Mouse (Mus musculus): Measurements from ENCODE around the gene M1ap. TPM values are rescaled to one million over a fixed set of nuclear protein-coding genes. Genes with fewer than 3 reads are reported as not detected.

The M1ap gene
- polyA plus RNA-seq, 1 experiment from 2014 or later, result 0.13 TPM

GRCm38 (mm10) chr6:83008659-83009058, 62.0 kb downstream of the M1ap start:
- H3K9me3 ChIP-seq (replicated peaks; ENCODE audit: control insufficient read depth, low read length), result no peaks in the 10 kb centered on the region
- 79% methylated on average over 3 of the region's 3 CpGs for WGBS
- no peak for ATAC-seq

GRCm38 (mm10) chr6:83010010-83010409, 63.3 kb downstream of the M1ap start:
- H3K4me1 ChIP-seq (ENCODE audit: control insufficient read depth, insufficient read depth, low read length), result no peaks in the 10 kb centered on the region
- no peak overlapping the region for H3K4me3 ChIP-seq (ENCODE audit: low read depth, low read length)
- no peak overlapping the region for H3K4me2 ChIP-seq (ENCODE audit: low read length)
- no peak overlapping the region for H3K27ac ChIP-seq (ENCODE audit: low read depth, low read length)
- no peaks in the 10 kb centered on the region for H3K9me3 ChIP-seq (replicated peaks; ENCODE audit: control insufficient read depth, low read length)
- no peaks in the 10 kb centered on the region for H3K36me3 ChIP-seq (ENCODE audit: control insufficient read depth, insufficient read depth, low read length)
- no peak overlapping the region for H3K9ac ChIP-seq (ENCODE audit: low read length)
- 75% methylated on average over 7 of the region's 7 CpGs for WGBS
- no peak for DNase-seq (ENCODE audit: low spot score)
- no peak for ATAC-seq
- H3K27me3 ChIP-seq (replicated peaks; ENCODE audit: control insufficient read depth, insufficient read depth, low read length), result no peaks in the 10 kb centered on the region

More at GRCm38 (mm10) chr6:83008659-83009058, 62.0 kb downstream of the M1ap start:
- no peaks in the 10 kb centered on the region for H3K4me1 ChIP-seq (ENCODE audit: control insufficient read depth, insufficient read depth, low read length)
- H3K9ac ChIP-seq (ENCODE audit: low read length), result no peak overlapping the region
- H3K27me3 ChIP-seq (replicated peaks; ENCODE audit: control insufficient read depth, insufficient read depth, low read length), result no peaks in the 10 kb centered on the region
- DNase-seq (ENCODE audit: low spot score), result no peak
- no peak overlapping the region for H3K27ac ChIP-seq (ENCODE audit: low read depth, low read length)
- no peak overlapping the region for H3K4me3 ChIP-seq (ENCODE audit: low read depth, low read length)
- H3K4me2 ChIP-seq (ENCODE audit: low read length), result no peak overlapping the region
- no peaks in the 10 kb centered on the region for H3K36me3 ChIP-seq (ENCODE audit: control insufficient read depth, insufficient read depth, low read length)

DNA sequence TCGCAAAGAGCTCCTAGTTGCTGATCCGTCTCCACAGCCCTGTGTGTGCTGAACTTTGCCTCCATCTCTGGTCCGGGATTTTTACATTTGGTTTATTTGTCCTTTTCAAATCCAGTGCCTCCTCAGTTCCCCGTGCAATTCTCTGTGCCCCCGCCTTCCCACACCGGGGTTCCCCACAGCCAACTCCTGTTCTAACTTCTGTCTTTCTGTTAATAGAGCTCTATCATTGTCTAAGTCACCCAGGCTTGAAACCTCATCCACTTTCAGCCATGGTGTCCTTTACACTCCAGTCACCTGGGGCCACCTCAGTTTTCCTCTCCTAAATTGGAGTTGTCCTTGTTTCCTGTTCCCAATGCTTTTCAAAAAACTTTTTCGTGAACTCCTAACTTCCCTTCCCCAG, 64.6 kb downstream of the M1ap start:
- Histone ChIP-seq H3K9me3 (replicated peaks; ENCODE audit: control insufficient read depth, low read length) (no peaks in the 10 kb centered on the region), H3K36me3 (ENCODE audit: control insufficient read depth, insufficient read depth, low read length) (no peaks in the 10 kb centered on the region), H3K27ac (ENCODE audit: low read depth, low read length) (no peak overlapping the region), H3K9ac (ENCODE audit: low read length) (no peak overlapping the region), H3K27me3 (replicated peaks; ENCODE audit: control insufficient read depth, insufficient read depth, low read length) (no peaks in the 10 kb centered on the region), H3K4me1 (ENCODE audit: control insufficient read depth, insufficient read depth, low read length) (no peaks in the 10 kb centered on the region), H3K4me2 (ENCODE audit: low read length) (no peak overlapping the region), H3K4me3 (ENCODE audit: low read depth, low read length) (no peak overlapping the region)
- no peak for ATAC-seq
- 89% methylated on average over 7 of the region's 7 CpGs for WGBS
- no peak for DNase-seq (ENCODE audit: low spot score)

DNA sequence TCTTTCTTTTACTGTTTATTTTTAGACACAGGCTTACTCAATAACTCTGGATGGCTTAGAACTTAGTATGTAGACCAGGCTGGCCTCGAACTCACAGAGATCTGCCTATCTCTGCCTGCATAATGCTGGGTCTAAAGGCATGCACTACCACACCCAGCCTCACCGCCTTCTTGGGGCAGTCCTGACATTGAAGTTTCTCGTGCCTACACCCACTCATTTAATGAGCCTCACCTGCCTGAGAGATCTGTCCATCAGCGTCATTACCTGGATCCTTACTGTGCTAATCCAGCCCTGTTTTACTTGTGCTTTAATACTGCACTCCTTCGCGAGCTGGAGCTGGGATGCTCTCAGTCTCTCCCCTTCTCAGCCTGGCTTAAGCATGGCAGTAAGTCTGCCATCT, 65.1 kb downstream of the M1ap start:
- 74% methylated on average over 6 of the region's 6 CpGs for WGBS
- ATAC-seq (no peak), DNase-seq (ENCODE audit: low spot score) (no peak)
- H3K4me2 ChIP-seq (ENCODE audit: low read length), result no peak overlapping the region
- no peak overlapping the region for H3K4me3 ChIP-seq (ENCODE audit: low read depth, low read length)
- no peaks in the 10 kb centered on the region for H3K27me3 ChIP-seq (replicated peaks; ENCODE audit: control insufficient read depth, insufficient read depth, low read length)
- H3K9me3 ChIP-seq (replicated peaks; ENCODE audit: control insufficient read depth, low read length), result no peaks in the 10 kb centered on the region
- no peak overlapping the region for H3K27ac ChIP-seq (ENCODE audit: low read depth, low read length)
- H3K36me3 ChIP-seq (ENCODE audit: control insufficient read depth, insufficient read depth, low read length), result no peaks in the 10 kb centered on the region
- no peaks in the 10 kb centered on the region for H3K4me1 ChIP-seq (ENCODE audit: control insufficient read depth, insufficient read depth, low read length)
- no peak overlapping the region for H3K9ac ChIP-seq (ENCODE audit: low read length)

- Histone ChIP-seq H3K27me3 (replicated peaks; ENCODE audit: control insufficient read depth, insufficient read depth, low read length) (no peaks in the 10 kb centered on the region), H3K4me3 (ENCODE audit: low read depth, low read length) (no peak overlapping the region), H3K9ac (ENCODE audit: low read length) (no peak overlapping the region), H3K4me2 (ENCODE audit: low read length) (no peak overlapping the region), H3K4me1 (ENCODE audit: control insufficient read depth, insufficient read depth, low read length) (no peaks in the 10 kb centered on the region), H3K9me3 (replicated peaks; ENCODE audit: control insufficient read depth, low read length) (no peaks in the 10 kb centered on the region), H3K27ac (ENCODE audit: low read depth, low read length) (no peak overlapping the region), H3K36me3 (ENCODE audit: control insufficient read depth, insufficient read depth, low read length) (no peaks in the 10 kb centered on the region)
- no peak for DNase-seq (ENCODE audit: low spot score)
- ATAC-seq, result no peak
- whole genome bisulfite sequencing, result 67% methylated on average over 5 of the region's 5 CpGs
These were observed 66.7 kb downstream of the M1ap start for GRCm38 (mm10) chr6:83013444-83013843.

DNA sequence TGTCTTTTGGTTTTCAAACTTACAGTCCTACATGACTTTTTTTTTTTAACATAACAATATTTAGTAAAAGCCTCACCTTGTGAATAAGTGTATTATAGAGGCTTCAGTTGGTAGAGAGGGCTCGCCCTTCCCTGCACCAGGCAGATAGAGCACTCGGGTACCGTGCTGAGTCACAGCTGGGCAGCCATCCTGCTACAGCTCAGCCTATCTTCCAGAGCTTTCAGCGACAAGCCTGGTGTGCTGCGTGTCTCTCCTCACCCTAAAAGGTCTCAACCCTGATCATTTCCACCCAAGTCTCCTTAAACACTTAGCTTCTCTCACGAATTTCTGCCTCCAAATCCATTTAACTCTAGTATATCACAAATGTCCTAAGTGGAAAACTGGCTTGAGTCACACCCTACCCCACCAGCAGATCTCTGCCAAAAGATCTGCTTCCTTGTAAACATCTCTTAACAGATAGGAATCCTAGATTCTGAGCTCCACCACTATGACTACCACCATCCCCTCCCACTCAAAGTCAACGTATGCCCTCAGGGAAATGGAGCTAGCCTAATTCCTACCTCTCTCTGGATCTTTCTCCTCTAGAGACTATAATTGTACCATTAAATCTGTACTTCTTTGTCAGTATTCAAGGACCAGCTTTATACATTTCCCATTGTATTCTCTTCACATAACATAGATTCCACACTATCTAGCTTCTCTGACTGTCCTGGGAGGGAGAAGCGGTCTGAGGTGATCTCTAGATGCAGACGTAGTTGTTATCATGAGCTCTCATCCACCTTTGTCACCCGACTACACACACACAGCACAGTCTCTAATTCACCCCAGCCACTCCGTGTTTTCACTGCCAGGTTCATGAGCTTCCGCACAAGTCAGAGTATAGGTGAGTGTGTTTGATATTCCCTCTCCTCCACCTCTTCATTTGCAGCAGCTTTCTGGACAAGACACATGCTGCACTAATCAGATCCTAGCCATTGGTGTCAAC, 68.1 kb downstream of the M1ap start:
- no peaks in the 10 kb centered on the region for H3K36me3 ChIP-seq (ENCODE audit: control insufficient read depth, insufficient read depth, low read length)
- 79% methylated on average over 12 of the region's 12 CpGs for WGBS

GRCm38 (mm10) chr6:83015749-83016148, 69.0 kb downstream of the M1ap start:
- H3K9me3 ChIP-seq (replicated peaks; ENCODE audit: control insufficient read depth, low read length), result no peaks in the 10 kb centered on the region
- no peak overlapping the region for H3K9ac ChIP-seq (ENCODE audit: low read length)
- ATAC-seq (no peak), DNase-seq (ENCODE audit: low spot score) (no peak)
- H3K4me3 ChIP-seq (ENCODE audit: low read depth, low read length), result no peak overlapping the region
- 87% methylated on average over 2 of the region's 2 CpGs for WGBS
- H3K27ac ChIP-seq (ENCODE audit: low read depth, low read length), result no peak overlapping the region
- H3K4me1 ChIP-seq (ENCODE audit: control insufficient read depth, insufficient read depth, low read length), result no peaks in the 10 kb centered on the region
- no peaks in the 10 kb centered on the region for H3K36me3 ChIP-seq (ENCODE audit: control insufficient read depth, insufficient read depth, low read length)
- no peak overlapping the region for H3K4me2 ChIP-seq (ENCODE audit: low read length)
- H3K27me3 ChIP-seq (replicated peaks; ENCODE audit: control insufficient read depth, insufficient read depth, low read length), result no peaks in the 10 kb centered on the region

More for the DNA sequence above, 68.1 kb downstream of the M1ap start:
- Histone ChIP-seq H3K27ac (ENCODE audit: low read depth, low read length) (no peak overlapping the region), H3K4me2 (ENCODE audit: low read length) (no peak overlapping the region), H3K27me3 (replicated peaks; ENCODE audit: control insufficient read depth, insufficient read depth, low read length) (no peaks in the 10 kb centered on the region), H3K9me3 (replicated peaks; ENCODE audit: control insufficient read depth, low read length) (no peaks in the 10 kb centered on the region), H3K4me1 (ENCODE audit: control insufficient read depth, insufficient read depth, low read length) (no peaks in the 10 kb centered on the region), H3K9ac (ENCODE audit: low read length) (no peak overlapping the region), H3K4me3 (ENCODE audit: low read depth, low read length) (no peak overlapping the region)
- ATAC-seq (no peak), DNase-seq (ENCODE audit: low spot score) (no peak)

GRCm38 (mm10) chr6:83017190-83017589, 70.5 kb downstream of the M1ap start:
- Histone ChIP-seq H3K27me3 (replicated peaks; ENCODE audit: control insufficient read depth, insufficient read depth, low read length) (no peaks in the 10 kb centered on the region), H3K4me2 (ENCODE audit: low read length) (no peak overlapping the region), H3K9me3 (replicated peaks; ENCODE audit: control insufficient read depth, low read length) (no peaks in the 10 kb centered on the region), H3K4me3 (ENCODE audit: low read depth, low read length) (no peak overlapping the region), H3K27ac (ENCODE audit: low read depth, low read length) (no peak overlapping the region), H3K4me1 (ENCODE audit: control insufficient read depth, insufficient read depth, low read length) (no peaks in the 10 kb centered on the region), H3K9ac (ENCODE audit: low read length) (no peak overlapping the region), H3K36me3 (ENCODE audit: control insufficient read depth, insufficient read depth, low read length) (no peaks in the 10 kb centered on the region)
- ATAC-seq, result no peak
- 72% methylated on average over 3 of the region's 3 CpGs for WGBS
- DNase-seq (ENCODE audit: low spot score), result no peak

DNA sequence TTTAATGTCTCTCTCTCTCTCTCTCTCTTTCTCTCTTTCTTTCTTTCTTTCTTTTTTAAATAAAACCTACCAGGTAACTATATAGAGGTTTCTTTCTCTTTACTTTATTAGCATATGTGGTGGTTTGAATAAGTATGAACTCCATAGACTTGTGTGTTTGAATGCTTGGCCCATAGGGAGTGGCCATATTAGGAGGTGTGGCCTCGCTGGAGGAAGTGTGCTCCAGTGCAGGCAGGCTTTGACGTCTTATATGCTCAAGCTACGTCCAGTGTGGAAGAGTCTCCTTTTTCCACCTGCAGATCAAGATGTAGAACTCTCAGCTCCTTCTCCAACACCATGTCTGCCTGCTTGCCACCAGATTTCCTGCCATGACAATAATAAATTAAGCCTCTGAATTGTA, 72.3 kb downstream of the M1ap start:
- no peak overlapping the region for H3K9ac ChIP-seq (ENCODE audit: low read length)
- no peaks in the 10 kb centered on the region for H3K9me3 ChIP-seq (replicated peaks; ENCODE audit: control insufficient read depth, low read length)
- H3K27me3 ChIP-seq (replicated peaks; ENCODE audit: control insufficient read depth, insufficient read depth, low read length), result no peaks in the 10 kb centered on the region
- ATAC-seq, result no peak
- H3K4me3 ChIP-seq (ENCODE audit: low read depth, low read length), result no peak overlapping the region
- WGBS, result 71% methylated on average over 3 of the region's 3 CpGs
- H3K4me2 ChIP-seq (ENCODE audit: low read length), result no peak overlapping the region
- no peaks in the 10 kb centered on the region for H3K36me3 ChIP-seq (ENCODE audit: control insufficient read depth, insufficient read depth, low read length)
- no peak for DNase-seq (ENCODE audit: low spot score)
- no peak overlapping the region for H3K27ac ChIP-seq (ENCODE audit: low read depth, low read length)
- H3K4me1 ChIP-seq (ENCODE audit: control insufficient read depth, insufficient read depth, low read length), result no peaks in the 10 kb centered on the region
